Mouse (Mus musculus): ENCODE results near the gene Reck.

- TF ChIP-seq CTCF (IDR thresholded peaks at IDR 0.05; ENCODE audit: low read depth), result no peak
- TF ChIP-seq EP300 (optimal IDR thresholded peaks at IDR 0.05), result no peak
Measured at GRCm38 (mm10) chr4:43897209-43897608, 21.9 kb downstream of the Reck start.

Data from stomach, postnatal 0 days (tissue).